19 mouse cellular contexts compared by ENCODE assay signal in genomic region chr2:149467801-149468200, GRCm38 (mm10).
DNase-seq lines count a peak whose midpoint lies in the region; TF ChIP-seq lines count a peak whose summit lies in the region.
"Had no signal": no experiment of that assay in that cellular context is flagged by ENCODE, and none has a peak within 500 bp of the region (broad histone marks: within the 10 kb centered on the region; RNA-seq: fewer than 3 reads in every experiment).

No protein-coding gene starts in this region.

- peak; percentile 10 for DNase-seq in left cerebral cortex, postnatal 4 days
- no peak for DNase-seq in left cerebral cortex, adult 2 months (ENCODE audit: extremely low spot score in 1 of 2, low spot score in 2 of 2)
- peak; percentile 38 for DNase-seq in testis, postnatal 10 days (ENCODE audit: low spot score)
- DNase-seq in testis, postnatal 14 days (ENCODE audit: low spot score), result no peak
- DNase-seq in adrenal gland, postnatal 14 days, result peak; percentile 78
- no peak for DNase-seq in gastrocnemius, postnatal 10 days
- DNase-seq in neural tube, embryonic 10.5 days (ENCODE audit: extremely low spot score, low spot score), result no peak
- DNase-seq: B cell, adult 2 months; cerebellum, adult 9-10 months; gastrocnemius, postnatal 36 days; heart, adult 2 months; kidney, adult 11 months; liver, postnatal 0 days; lung, postnatal 14 days; midbrain, embryonic 14.5 days had no signal

- H3K4me3 ChIP-seq in left cerebral cortex, adult 2 months, result no peak overlapping the region
- H3K4me3 ChIP-seq: forebrain, embryonic 10.5 days; heart, adult 2 months; hindbrain, embryonic 12.5 days; kidney, embryonic 15.5 days; neural tube, embryonic 12.5 days had no signal

- no peak overlapping the region for H3K27ac ChIP-seq in left cerebral cortex, adult 2 months
- H3K27ac ChIP-seq: forebrain, embryonic 10.5 days; heart, adult 2 months; hindbrain, embryonic 12.5 days; kidney, embryonic 15.5 days; neural tube, embryonic 12.5 days had no signal

- intact Hi-C loops in left cerebral cortex, postnatal 4 days (cut with DNase I), result no loop called here
- intact Hi-C loops in left cerebral cortex, adult 2 months (cut with DNase I), result no loop called here

- no peak for TF ChIP-seq CTCF in left cerebral cortex, adult 2 months (IDR thresholded peaks at IDR 0.05)

Comparison
In these comparisons a context has a peak if more than half of its experiments do, and no peak if none do; other contexts are left out.
1. DNase-seq: peak in left cerebral cortex, postnatal 4 days (single experiment), testis, postnatal 10 days (single experiment) and adrenal gland, postnatal 14 days (single experiment); none in left cerebral cortex, adult 2 months (0 of 2), testis, postnatal 14 days (single experiment), gastrocnemius, postnatal 10 days (single experiment) and neural tube, embryonic 10.5 days (single experiment).